Mouse (Mus musculus) stomach, embryonic 14.5 days (tissue): ENCODE results near the gene Tacr2. TPM values are rescaled to one million over a fixed set of nuclear protein-coding genes. Genes with fewer than 3 reads are reported as not detected.
A peak's percentile ranks its signal among the peaks of the same experiment; 100 is the strongest.

Experiments
- ATAC-seq: fragments of 200-750 bp; cut with Nextera tagmentation; 2 replicates; pipeline ENCODE4 v1.8.0; 2017; ENCODE audit warnings: low read depth, moderate TSS enrichment; ENCODE audit not compliant: insufficient number of reproducible peaks, insufficient read depth, low FRiP score
- H3K27ac ChIP-seq: fragments of 300-500 bp; sonication (generic); 2 replicates; pipeline ENCODE4 v1.5.1; 2014; ENCODE audit warnings: mild to moderate bottlenecking, low read length, moderate library complexity, mixed read lengths
- H3K27me3 ChIP-seq: fragments of 300-500 bp; sonication (generic); 2 replicates; pipeline ENCODE4 v1.6.1; 2014; ENCODE audit warnings: low read length, control low read depth, mixed read lengths; ENCODE audit not compliant: control insufficient read depth, insufficient read depth
- H3K36me3 ChIP-seq: fragments of 300-500 bp; sonication (generic); 2 replicates; pipeline ENCODE4 v1.6.1; 2014; ENCODE audit warnings: mild to moderate bottlenecking, control low read depth, low read length, moderate library complexity, mixed read lengths; ENCODE audit not compliant: control insufficient read depth, insufficient read depth
- H3K4me1 ChIP-seq: fragments of 300-500 bp; sonication (generic); 2 replicates; pipeline ENCODE4 v1.6.1; 2014; ENCODE audit warnings: low read length, control low read depth, mixed read lengths; ENCODE audit not compliant: control insufficient read depth, insufficient read depth
- H3K4me2 ChIP-seq: fragments of 300-500 bp; sonication (generic); replicated peaks from 2 replicates; pipeline ENCODE4 v1.6.1; 2014; ENCODE audit warnings: low read depth, low read length, control low read depth
- H3K4me3 ChIP-seq: fragments of 300-500 bp; sonication (generic); 2 replicates; pipeline ENCODE4 v1.5.1; 2014; ENCODE audit warnings: low read depth, low read length, control low read depth
- H3K9ac ChIP-seq: fragments of 300-500 bp; sonication (generic); replicated peaks from 2 replicates; pipeline ENCODE4 v1.6.1; 2014; ENCODE audit warnings: low read depth, mild to moderate bottlenecking, control low read depth, low read length, moderate library complexity, mixed read lengths
- H3K9me3 ChIP-seq: fragments of 300-500 bp; sonication (generic); 2 replicates; pipeline ENCODE4 v1.6.1; 2016; ENCODE audit warnings: low read depth, low read length, control low read depth; ENCODE audit not compliant: control insufficient read depth
- WGBS: fragments of 180-500 bp; shearing (Covaris S2); extraction: QIAGEN DNeasy Blood & Tissue Kit; methylation state at CpG from one replicate; pipeline ENCODE4 v1.1.7; 2014; 5-methylcytosine and 5-hydroxymethylcytosine counted together
- polyA plus RNA-seq: library from polyadenylated mRNA; unstranded; fragments of >200 nt; fragmentation: Nextera tagmentation; extraction: Ambion mirVana; gene quantifications from 2 replicates; pipeline ENCODE4 v1.2.1, GENCODE M21; 2014

The Tacr2 gene
- polyA plus RNA-seq, 1 experiment from 2014 or later, result 0.14 TPM

- H3K4me2 ChIP-seq, result peak within 1 kb of the TSS; percentile 91
- H3K27ac ChIP-seq, result 0 out of 2 replicates have a peak within 1 kb of the TSS, but pooled peaks have one; percentile 21
- no peaks in the 10 kb centered on the region for H3K36me3 ChIP-seq
- H3K9ac ChIP-seq, result peak within 1 kb of the TSS; percentile 41
- no peaks in the 10 kb centered on the region for H3K27me3 ChIP-seq
- under 1% methylated on average over 59 of the region's 59 CpGs for whole genome bisulfite sequencing
- H3K9me3 ChIP-seq, result no peaks in the 10 kb centered on the region
- peak; percentile 97 for ATAC-seq
- H3K4me1 ChIP-seq, result peaks cover 10% of the 10 kb centered on the region; the same call in 1 of the 2 replicates
- peak within 1 kb of the TSS; percentile 55 for H3K4me3 ChIP-seq
Observed at GRCm38 (mm10) chr10:62230708-62231394, 21.4 kb upstream of the Tacr2 start, which contains the start of gene Tspan15. Tspan15 (minus strand) TSS chr10:62231251.

DNA sequence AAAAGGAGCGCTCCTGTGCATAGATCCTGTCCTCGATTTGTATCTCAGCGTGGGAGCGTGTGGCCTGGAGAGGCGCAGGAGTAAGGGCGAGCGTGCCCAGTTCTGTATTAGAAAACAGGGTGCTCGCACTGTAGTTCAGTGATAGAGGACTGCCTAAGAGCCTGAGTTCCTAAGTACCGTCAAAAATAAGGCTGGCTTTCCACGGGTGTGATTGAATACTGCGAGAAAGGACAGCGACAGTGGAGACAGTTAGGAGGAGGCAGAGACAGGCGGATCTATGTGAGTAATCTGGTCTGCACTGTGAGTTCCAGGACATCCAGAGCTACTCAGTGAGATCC lies 20.9 kb upstream of the Tacr2 start:
- peaks cover 8% of the 10 kb centered on the region; the same call in 1 of the 2 replicates for H3K4me1 ChIP-seq
- no peak for ATAC-seq
- WGBS, result 2% methylated on average over 13 of the region's 13 CpGs
- no peaks in the 10 kb centered on the region for H3K36me3 ChIP-seq
- H3K27ac ChIP-seq, result no peak overlapping the region
- H3K9me3 ChIP-seq, result no peaks in the 10 kb centered on the region
- H3K4me3 ChIP-seq, result peak overlapping the region; percentile 55
- H3K9ac ChIP-seq, result no peak overlapping the region
- peak overlapping the region; percentile 91 for H3K4me2 ChIP-seq
- H3K27me3 ChIP-seq, result no peaks in the 10 kb centered on the region

GRCm38 (mm10) chr10:62231811-62232210 lies 20.4 kb upstream of the Tacr2 start:
- H3K27ac ChIP-seq, result no peak overlapping the region
- peaks cover 8% of the 10 kb centered on the region; the same call in 1 of the 2 replicates for H3K4me1 ChIP-seq
- no peak for ATAC-seq
- no peaks in the 10 kb centered on the region for H3K36me3 ChIP-seq
- no peaks in the 10 kb centered on the region for H3K27me3 ChIP-seq
- H3K4me2 ChIP-seq, result peak overlapping the region; percentile 91; the same call in 1 of the 2 replicates
- WGBS, result 89% methylated on average over 3 of the region's 3 CpGs
- no peak overlapping the region for H3K9ac ChIP-seq
- no peak overlapping the region for H3K4me3 ChIP-seq
- H3K9me3 ChIP-seq, result no peaks in the 10 kb centered on the region

- no peaks in the 10 kb centered on the region for H3K9me3 ChIP-seq
- H3K4me2 ChIP-seq, result no peak overlapping the region
- no peaks in the 10 kb centered on the region for H3K36me3 ChIP-seq
- no peak overlapping the region for H3K9ac ChIP-seq
- H3K27ac ChIP-seq, result no peak overlapping the region
- no peaks in the 10 kb centered on the region for H3K27me3 ChIP-seq
- WGBS, result 90% methylated on average over 6 of the region's 6 CpGs
- peaks cover 5% of the 10 kb centered on the region; the same call in 1 of the 2 replicates for H3K4me1 ChIP-seq
- H3K4me3 ChIP-seq, result no peak overlapping the region
- ATAC-seq, result no peak
Observed at GRCm38 (mm10) chr10:62236165-62236564, 16.1 kb upstream of the Tacr2 start.

DNA sequence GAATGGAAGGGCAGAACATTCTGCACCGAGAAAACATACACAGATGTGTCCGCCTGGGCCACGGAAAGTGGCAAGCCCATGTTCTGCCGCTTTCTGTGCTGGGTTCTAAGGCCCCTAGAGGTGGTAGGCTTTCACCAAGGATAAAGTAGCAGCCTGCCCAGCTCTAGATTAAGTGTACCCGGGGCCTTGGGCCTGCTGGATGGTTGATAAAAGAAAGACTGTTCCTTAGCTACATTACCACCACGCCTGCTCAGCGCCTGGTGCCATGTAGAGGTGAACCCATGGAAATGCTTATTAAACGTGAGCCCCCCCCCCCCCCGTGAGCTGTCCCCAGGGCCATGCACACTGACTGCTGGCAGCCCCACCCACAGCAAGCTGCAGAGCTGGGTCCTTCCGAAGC lies 15.0 kb upstream of the Tacr2 start:
- peak; percentile 33; the same call in 1 of the 2 replicates for ATAC-seq
- 81% methylated on average over 9 of the region's 10 CpGs for WGBS

GRCm38 (mm10) chr10:62238688-62239087 lies 13.6 kb upstream of the Tacr2 start:
- Histone ChIP-seq H3K4me1 (no peaks in the 10 kb centered on the region), H3K27me3 (no peaks in the 10 kb centered on the region), H3K4me2 (no peak overlapping the region), H3K36me3 (no peaks in the 10 kb centered on the region), H3K27ac (no peak overlapping the region), H3K9me3 (no peaks in the 10 kb centered on the region), H3K9ac (no peak overlapping the region), H3K4me3 (no peak overlapping the region)
- ATAC-seq, result no peak
- 93% methylated on average over 3 of the region's 3 CpGs for WGBS

More for the DNA sequence above, 15.0 kb upstream of the Tacr2 start:
- Histone ChIP-seq H3K4me3 (no peak overlapping the region), H3K27ac (no peak overlapping the region), H3K9me3 (no peaks in the 10 kb centered on the region), H3K4me2 (no peak overlapping the region), H3K27me3 (no peaks in the 10 kb centered on the region), H3K4me1 (no peaks in the 10 kb centered on the region), H3K9ac (no peak overlapping the region), H3K36me3 (no peaks in the 10 kb centered on the region)

- ATAC-seq, result no peak
- Histone ChIP-seq H3K4me1 (no peaks in the 10 kb centered on the region), H3K4me3 (no peak overlapping the region), H3K4me2 (no peak overlapping the region), H3K9me3 (no peaks in the 10 kb centered on the region), H3K9ac (no peak overlapping the region), H3K27ac (no peak overlapping the region), H3K36me3 (no peaks in the 10 kb centered on the region), H3K27me3 (no peaks in the 10 kb centered on the region)
- 48% methylated on average over 6 of the region's 6 CpGs for WGBS
Observed at GRCm38 (mm10) chr10:62239270-62239669, 13.0 kb upstream of the Tacr2 start.

- Histone ChIP-seq H3K4me3 (no peak overlapping the region), H3K27me3 (no peaks in the 10 kb centered on the region), H3K27ac (no peak overlapping the region), H3K4me1 (peaks cover 2% of the 10 kb centered on the region; the same call in 1 of the 2 replicates), H3K4me2 (no peak overlapping the region), H3K36me3 (no peaks in the 10 kb centered on the region), H3K9me3 (no peaks in the 10 kb centered on the region), H3K9ac (no peak overlapping the region)
- ATAC-seq, result no peak
- 55% methylated on average over 10 of the region's 10 CpGs for WGBS
Observed at GRCm38 (mm10) chr10:62242358-62242757, 9.9 kb upstream of the Tacr2 start.
